Comparison of ENCODE assay signal across 11 mouse cellular contexts in the genomic region with DNA sequence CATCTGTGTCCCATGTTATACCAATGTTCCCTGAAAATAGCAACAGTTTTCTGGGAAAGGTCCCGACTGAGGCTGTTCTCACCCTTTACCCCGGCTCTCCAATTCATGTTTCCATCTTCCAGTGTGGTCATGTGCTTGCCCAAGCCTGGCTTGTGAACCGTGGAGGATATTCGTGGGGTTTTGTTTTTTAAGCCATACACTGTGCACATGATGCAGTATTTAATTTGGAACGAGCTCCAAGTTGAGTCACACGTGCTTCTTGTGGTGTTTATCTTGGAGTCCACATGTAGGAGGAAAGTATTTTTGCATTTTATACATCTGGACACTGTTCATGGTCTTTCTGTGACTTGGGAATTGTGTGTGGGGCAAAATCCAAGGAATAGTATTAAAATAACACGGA. TPM values are rescaled to one million over a fixed set of nuclear protein-coding genes. Genes with fewer than 3 reads are reported as not detected.
DNase-seq lines count a peak whose midpoint lies in the region; ATAC-seq and TF ChIP-seq lines count a peak whose summit lies in the region.
"Had no signal": no experiment of that assay in that cellular context is flagged by ENCODE, and none has a peak within 500 bp of the region (broad histone marks: within the 10 kb centered on the region; RNA-seq: fewer than 3 reads in every experiment).

No protein-coding gene starts in this region.

- no peaks in the 10 kb centered on the region for H3K36me3 ChIP-seq in lung, postnatal 0 days (ENCODE audit: insufficient read depth, low read length)
- H3K36me3 ChIP-seq in forebrain, embryonic 13.5 days (ENCODE audit: poor library complexity, severe bottlenecking), result no peaks in the 10 kb centered on the region

- no peak for ATAC-seq in Patski
- peak; percentile 20; the same call in 1 of the 2 replicates for ATAC-seq in lung, postnatal 0 days
- ATAC-seq in forebrain, embryonic 13.5 days, result no peak
- ATAC-seq: CD4-positive, CD25-positive, alpha-beta regulatory T cell, adult 4 months; inflammation-experienced regulatory T-cells, adult 6 months had no signal

- H3K9me3 ChIP-seq in lung, postnatal 0 days (ENCODE audit: low read length), result no peaks in the 10 kb centered on the region
- no peaks in the 10 kb centered on the region for H3K9me3 ChIP-seq in forebrain, embryonic 13.5 days (replicated peaks)

- TF ChIP-seq EP300 in lung, postnatal 0 days (IDR thresholded peaks at IDR 0.05), result no peak

- TF ChIP-seq CTCF in Patski (IDR thresholded peaks at IDR 0.05), result no peak
- no peak for TF ChIP-seq CTCF in lung, postnatal 0 days (IDR thresholded peaks at IDR 0.05)

- in situ Hi-C loops in Patski (cut with MboI; ENCODE audit: low pct_unique_long_range_greater_than_20kb), result loop anchor here (5.0 to 25.0 kb wide), 3 partner anchors 258 to 783 kb away; no protein-coding TSS in a partner anchor

- POLR2A ChIA-PET in Patski (lab: Charles Lee), result no interaction called here

- H3K4me2 ChIP-seq in lung, postnatal 0 days (replicated peaks; ENCODE audit: low read depth, low read length), result no peak overlapping the region
- H3K4me2 ChIP-seq in forebrain, embryonic 13.5 days, result no peak overlapping the region

- H3K4me3 ChIP-seq in lung, postnatal 0 days (ENCODE audit: low read depth, low read length), result no peak overlapping the region
- H3K4me3 ChIP-seq in forebrain, embryonic 13.5 days, result no peak overlapping the region

- intact Hi-C loops in heart, postnatal 36 days (cut with DNase I), result loop anchor here (5.0 to 10.0 kb wide), 2 partner anchors 258 to 610 kb away; no protein-coding TSS in a partner anchor
- intact Hi-C loops in gastrocnemius, postnatal 14 days (cut with DNase I; ENCODE audit: low total_unique reads), result loop anchor here (5.0 kb wide), 1 partner anchor 783 kb away; no protein-coding TSS in a partner anchor

- no peaks in the 10 kb centered on the region for H3K27me3 ChIP-seq in Patski
- no peaks in the 10 kb centered on the region for H3K27me3 ChIP-seq in lung, postnatal 0 days (replicated peaks; ENCODE audit: insufficient read depth, low read length)
- H3K27me3 ChIP-seq in forebrain, embryonic 13.5 days, result no peaks in the 10 kb centered on the region

- H3K4me1 ChIP-seq in lung, postnatal 0 days (ENCODE audit: insufficient read depth, low read depth, low read length), result peaks cover 8% of the 10 kb centered on the region; the same call in 1 of the 2 replicates
- peaks cover 6% of the 10 kb centered on the region; the same call in 1 of the 2 replicates for H3K4me1 ChIP-seq in forebrain, embryonic 13.5 days

- DNase-seq in heart, adult 9 months (ENCODE audit: low spot score in 2 of 2), result peak; percentile 31 to 43
- DNase-seq in heart, postnatal 36 days, result no peak
- DNase-seq in Patski (ENCODE audit: low read depth, low spot score), result peak; percentile 51
- peak; percentile 24 to 47 for DNase-seq in kidney, adult 8-10 months
- DNase-seq in lung, postnatal 0 days (ENCODE audit: low spot score), result peak; percentile 52
- DNase-seq in gastrocnemius, postnatal 14 days, result no peak
- no peak for DNase-seq in ovary, adult 18-20 months (ENCODE audit: low spot score)
- DNase-seq: cerebellum, adult 9-10 months had no signal

- H3K9ac ChIP-seq in lung, postnatal 0 days (replicated peaks; ENCODE audit: low read depth), result no peak overlapping the region
- no peak overlapping the region for H3K9ac ChIP-seq in forebrain, embryonic 13.5 days

- H3K27ac ChIP-seq in lung, postnatal 0 days (ENCODE audit: low read length), result peak overlapping the region; percentile 29
- no peak overlapping the region for H3K27ac ChIP-seq in forebrain, embryonic 13.5 days

- WGBS in lung, postnatal 0 days, result 33% methylated on average over 7 of the region's 7 CpGs
- WGBS in forebrain, embryonic 13.5 days, result 77% methylated on average over 7 of the region's 7 CpGs

- CTCF ChIA-PET in Patski (lab: Charles Lee), result interaction anchor here (0.5 to 1.2 kb wide), 2 partner anchors 32 to 55 kb away, joined by 3 read pairs; no protein-coding TSS in a partner anchor

RNA-seq across cellular contexts. Expression of a gene that starts 57.5 kb away (rescaled TPM):
- under 1 TPM; 0.53 to 0.60 TPM for total RNA-seq in heart, postnatal 36 days (2021)
- 5.1 TPM for polyA plus RNA-seq in Patski (2021)
- polyA plus RNA-seq in lung, postnatal 0 days (2015; fragmentation: Nextera tagmentation; extraction: Ambion mirVana), result 1.3 and 1.5 TPM in 2 replicates
- under 1 TPM; 0.80 to 0.92 TPM for total RNA-seq in gastrocnemius, postnatal 14 days (2021)
- 5.7 and 6.2 TPM in 2 replicates for polyA plus RNA-seq in forebrain, embryonic 13.5 days (2015; fragmentation: Nextera tagmentation; extraction: Ambion mirVana)

RNA-seq across cellular contexts. Expression of a gene that starts 58.5 kb away (rescaled TPM):
- total RNA-seq in heart, postnatal 36 days (2021), result 10 to 100 TPM; 14.2 to 17.6 TPM
- polyA plus RNA-seq in Patski (2021), result 32.0 TPM
- polyA plus RNA-seq in lung, postnatal 0 days (2015; fragmentation: Nextera tagmentation; extraction: Ambion mirVana), result 7.0 and 8.0 TPM in 2 replicates
- total RNA-seq in gastrocnemius, postnatal 14 days (2021), result 10 to 100 TPM; 11.1 to 15.3 TPM
- polyA plus RNA-seq in forebrain, embryonic 13.5 days (2015; fragmentation: Nextera tagmentation; extraction: Ambion mirVana), result 12.8 and 13.4 TPM in 2 replicates

Comparison
In these comparisons a context has a peak if more than half of its experiments do, and no peak if none do; other contexts are left out.
1. DNase-seq: peak in heart, adult 9 months (2 of 2), Patski (single experiment), kidney, adult 8-10 months (2 of 2) and lung, postnatal 0 days (single experiment); none in heart, postnatal 36 days (0 of 2), gastrocnemius, postnatal 14 days (single experiment) and ovary, adult 18-20 months (single experiment).